Mouse (Mus musculus): ENCODE measurements around the gene Ap2m1.
"Not testable (repeated sequence)": the region's sequence is repeated elsewhere in the genome, so short reads cannot be mapped to it uniquely, and the experiment has no call there.

Ap2m1 gene

DNA sequence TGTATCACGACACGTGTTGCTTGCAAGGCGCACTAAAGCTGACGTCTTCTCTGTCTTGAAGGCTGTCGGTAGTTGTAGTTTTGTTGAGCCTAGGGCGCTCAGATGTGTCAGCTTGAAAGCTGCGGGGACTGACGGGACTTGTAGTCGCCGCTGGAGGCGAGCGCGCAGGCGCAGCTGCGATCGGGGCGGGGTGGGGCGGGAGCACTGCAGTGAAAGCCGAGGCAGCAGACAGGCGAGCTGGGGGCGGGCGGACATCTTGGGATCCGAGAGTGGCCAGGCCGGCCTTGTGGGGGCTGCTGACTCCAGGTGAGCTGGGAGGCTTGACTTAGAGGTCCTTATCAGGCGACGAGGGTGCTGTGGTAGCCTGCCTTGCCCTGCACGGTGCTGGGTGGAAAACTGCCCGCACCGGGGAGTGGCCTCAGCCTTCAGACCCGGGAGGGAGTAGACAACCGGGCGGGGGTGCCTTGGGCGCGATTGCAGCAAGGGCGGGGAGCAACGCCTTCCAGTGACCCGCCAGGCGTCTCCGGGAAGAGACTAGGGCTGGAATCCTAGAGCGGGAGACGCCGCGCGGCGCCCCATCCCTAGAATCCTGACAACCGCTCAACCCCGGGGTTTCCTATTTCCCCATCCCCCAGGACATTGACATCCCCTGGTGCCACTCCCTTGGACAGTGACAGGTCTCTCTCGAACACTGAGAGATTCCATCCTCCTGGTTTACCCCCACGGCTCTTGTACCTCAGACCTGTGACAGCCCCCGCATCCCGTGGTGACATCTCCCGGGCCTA lies at the start of gene Ap2m1:
Gene Ap2m1, plus strand, starts transcription at position 183 of the 785 bp plus-strand sequence.
- DNase-seq (ENCODE audit: low read depth) = peak; percentile 98

DNA sequence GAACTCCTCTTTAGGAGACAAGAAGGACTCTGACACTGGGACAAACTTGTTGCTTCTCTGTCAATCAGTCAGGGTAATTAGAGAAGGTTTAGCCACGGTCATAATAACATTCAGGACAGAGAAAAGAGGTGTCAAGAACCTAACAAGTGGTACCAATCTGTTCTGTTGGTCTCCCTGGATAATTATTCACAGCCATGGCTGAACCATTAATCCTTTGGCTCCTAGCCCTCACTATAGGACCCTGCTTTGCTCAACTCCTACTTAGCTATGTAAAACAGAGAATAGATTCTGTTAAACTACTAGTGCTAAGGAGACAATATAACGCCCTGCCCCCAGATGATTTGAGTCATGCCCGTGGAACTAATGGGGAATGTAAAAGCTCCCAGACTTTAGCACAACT lies 49.2 kb upstream of the Ap2m1 start:
- DNase-seq (ENCODE audit: low read depth) = no peak

DNA sequence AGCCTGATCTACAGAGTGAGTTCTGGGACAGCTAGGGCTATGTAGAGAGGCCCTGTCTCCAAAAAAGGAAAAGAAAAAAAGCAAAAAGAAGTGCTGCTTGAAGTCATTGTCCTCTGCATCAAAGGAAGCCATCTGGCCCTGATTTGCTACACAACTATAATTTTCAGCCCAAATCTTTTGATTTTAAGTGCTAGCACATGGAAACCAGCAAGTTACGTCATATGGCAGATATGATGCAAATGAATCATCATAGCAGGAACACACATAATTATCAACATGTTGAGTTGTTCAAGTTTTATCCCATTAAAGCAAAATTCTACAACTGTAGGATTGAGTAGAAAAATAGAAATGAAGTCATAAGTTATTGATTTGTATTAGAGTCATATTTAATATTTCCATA lies 47.1 kb upstream of the Ap2m1 start:
- DNase-seq (ENCODE audit: low read depth) = no peak

DNA sequence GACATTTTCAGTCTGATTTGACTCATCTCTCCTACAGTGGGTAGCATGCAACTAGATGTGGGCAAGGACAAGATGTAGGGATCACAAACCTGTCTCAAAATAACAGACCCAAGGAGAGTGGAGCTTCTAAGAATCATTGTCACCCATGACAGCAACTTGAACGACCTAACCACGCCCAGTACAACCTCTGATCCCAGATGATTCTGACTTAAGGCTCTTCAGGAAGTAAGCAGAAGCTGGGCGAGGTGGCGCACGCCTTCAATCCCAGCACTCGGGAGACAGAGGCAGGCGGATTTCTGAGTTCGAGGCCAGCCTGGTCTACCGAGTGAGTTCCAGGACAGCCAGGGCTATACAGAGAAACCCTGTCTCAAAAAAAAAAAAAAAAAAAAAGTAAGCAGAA lies 46.5 kb upstream of the Ap2m1 start:
- DNase-seq (ENCODE audit: low read depth) = not testable (repeated sequence)

DNA sequence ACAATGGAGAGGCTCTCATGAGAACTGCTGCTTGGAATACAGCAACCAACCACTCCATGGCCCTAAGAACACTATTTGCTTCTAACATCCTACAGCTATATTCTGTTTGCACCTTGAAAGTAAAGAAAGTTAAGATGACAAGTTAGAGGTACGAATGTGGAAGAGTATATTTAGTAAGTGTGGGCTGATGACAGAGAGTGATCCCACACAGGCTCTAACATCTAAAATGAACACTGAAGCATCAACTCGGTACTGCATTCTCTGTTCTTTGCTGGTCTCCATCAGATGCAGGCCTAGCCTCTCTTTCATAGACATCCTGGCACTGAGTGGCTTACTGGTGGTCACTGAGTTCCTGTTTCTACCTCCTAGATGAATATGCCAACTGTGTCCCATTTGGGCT lies 46.0 kb upstream of the Ap2m1 start:
- no peak for DNase-seq (ENCODE audit: low read depth)

DNA sequence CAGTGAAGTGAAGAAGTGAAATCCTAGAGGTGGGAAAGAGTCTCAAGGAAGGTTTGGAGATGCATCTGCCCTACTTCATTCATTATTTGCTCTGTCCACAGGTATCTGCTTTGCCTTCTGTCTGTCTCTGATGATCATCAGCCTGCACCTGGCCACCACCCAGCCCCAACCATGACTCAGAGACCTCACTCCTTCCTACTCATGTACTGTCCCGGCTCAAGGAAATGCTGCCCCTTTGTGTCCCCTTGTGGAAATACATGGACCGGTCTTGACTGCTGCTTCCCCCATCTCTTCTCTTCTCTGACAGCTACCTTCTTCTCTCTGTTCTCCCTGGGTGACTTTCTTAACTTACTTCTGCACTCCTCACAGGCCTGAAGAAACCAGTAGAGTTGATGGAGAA lies 44.7 kb upstream of the Ap2m1 start:
- DNase-seq (ENCODE audit: low read depth) = no peak

DNA sequence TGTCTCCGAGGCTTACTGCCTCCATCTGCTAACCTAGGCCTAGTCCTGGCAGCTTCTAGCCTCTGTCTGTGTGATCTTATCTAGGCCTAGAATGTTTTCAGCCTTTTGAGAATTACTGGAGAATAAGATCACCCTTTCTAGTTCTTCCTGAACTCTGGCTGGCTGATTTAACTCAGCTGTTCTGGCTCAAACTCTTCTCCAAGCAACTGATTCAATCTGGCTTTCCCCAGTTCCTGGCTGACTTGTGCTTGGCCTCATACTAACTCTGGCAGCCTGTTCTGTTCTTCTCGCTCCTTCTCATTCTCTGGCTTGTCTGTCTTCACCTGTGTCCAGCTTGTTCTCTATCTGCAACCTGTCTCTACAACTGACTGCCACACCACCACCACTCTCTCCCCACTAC lies 44.0 kb upstream of the Ap2m1 start:
- no peak for DNase-seq (ENCODE audit: low read depth)

DNA sequence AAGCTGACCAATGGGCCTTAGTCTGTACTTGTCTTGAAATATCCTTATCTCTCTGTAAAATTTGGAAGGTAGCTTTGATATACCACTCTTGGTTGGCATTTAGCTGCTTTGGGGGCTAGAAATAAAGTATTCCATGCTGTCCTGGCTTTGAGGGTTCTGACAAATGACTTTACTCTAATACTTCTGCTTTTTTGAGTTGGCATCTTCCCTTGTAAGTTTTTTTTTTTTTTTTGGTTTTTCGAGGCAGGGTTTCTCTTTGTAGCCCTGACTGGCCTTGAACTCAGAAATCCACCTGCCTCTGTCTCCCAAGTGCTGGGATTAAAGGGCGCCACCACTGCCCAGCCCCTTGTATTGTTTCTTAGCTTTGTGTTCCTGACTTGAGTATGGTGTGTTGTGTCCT lies 41.8 kb upstream of the Ap2m1 start:
- DNase-seq (ENCODE audit: low read depth) = no peak

DNA sequence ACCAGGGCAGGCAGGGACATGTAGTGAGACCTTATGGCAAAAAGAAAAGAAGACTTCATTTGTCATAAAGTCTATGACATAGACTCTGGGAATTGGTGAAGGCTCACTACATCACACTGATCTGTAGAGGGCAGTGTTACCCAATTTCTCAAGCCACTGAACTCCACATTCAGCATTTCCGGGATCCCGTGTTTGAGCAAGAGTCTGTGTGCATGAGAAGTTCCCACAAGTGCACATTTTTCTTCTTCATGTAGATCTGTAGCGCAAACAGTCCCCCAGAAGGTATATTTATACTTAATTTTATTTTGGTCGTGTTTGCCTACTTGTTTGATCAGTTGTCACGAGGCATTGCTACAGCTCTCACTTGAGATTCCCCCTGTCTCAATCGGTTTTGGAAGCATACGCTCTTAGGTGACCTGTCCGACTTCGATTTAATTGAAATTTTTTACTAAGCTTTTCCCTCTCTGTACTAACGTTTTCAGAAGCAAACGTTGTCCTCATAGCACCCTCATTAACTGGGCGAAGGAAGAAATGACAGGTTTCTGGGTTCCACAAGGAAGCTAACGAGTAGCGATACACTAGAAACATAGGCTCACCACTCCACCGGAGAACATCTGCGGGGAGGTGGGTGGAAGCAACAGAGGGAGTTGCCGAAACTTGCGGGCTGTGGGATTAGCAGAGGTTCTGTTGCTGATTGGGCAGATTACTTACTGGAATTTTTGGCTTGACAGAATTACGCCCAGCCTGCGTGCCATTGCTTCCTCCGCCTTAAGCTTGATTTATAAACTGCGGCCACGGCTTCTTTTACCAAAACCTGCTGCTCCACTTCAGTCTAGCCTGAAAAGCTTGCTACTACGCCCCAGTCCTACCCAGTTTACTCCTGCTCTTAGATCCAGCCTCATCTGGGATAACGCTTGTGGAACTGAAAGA lies 38.3 kb upstream of the Ap2m1 start:
- peak; percentile 91 for DNase-seq (ENCODE audit: low read depth)

DNA sequence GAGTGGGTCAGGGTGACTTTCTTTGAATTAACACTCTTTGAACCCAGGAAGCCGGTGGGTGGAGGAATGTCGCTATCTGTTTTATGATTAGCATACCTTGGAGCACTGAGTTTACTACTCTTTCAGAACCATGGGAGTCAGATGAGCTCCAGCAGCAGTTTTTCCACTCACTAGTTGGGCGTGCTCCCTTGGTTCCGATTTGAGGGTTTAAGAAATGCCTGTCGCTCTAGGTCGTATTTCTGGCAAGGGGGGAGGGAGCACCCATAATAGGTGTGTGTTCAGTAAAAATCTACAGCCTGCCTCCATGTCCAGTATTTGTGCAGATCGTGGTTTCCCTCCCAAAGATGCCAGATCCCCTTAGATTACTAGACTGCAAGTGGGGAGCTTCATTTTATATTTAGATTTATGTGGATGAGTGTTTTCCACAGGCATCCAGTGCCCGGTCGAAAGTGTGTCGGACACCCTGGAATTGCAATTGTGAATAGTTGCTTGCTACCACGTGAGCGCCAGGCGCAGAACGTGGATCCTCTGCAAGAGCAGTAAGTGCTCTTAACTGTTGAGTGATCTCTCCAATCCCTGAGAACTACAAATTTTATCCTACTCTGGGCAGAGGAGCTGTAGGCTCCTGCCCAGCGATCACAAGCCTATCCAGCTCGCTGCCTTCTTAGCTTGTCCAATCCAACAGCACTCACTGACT lies 37.1 kb upstream of the Ap2m1 start:
- DNase-seq (ENCODE audit: low read depth) = no peak

DNA sequence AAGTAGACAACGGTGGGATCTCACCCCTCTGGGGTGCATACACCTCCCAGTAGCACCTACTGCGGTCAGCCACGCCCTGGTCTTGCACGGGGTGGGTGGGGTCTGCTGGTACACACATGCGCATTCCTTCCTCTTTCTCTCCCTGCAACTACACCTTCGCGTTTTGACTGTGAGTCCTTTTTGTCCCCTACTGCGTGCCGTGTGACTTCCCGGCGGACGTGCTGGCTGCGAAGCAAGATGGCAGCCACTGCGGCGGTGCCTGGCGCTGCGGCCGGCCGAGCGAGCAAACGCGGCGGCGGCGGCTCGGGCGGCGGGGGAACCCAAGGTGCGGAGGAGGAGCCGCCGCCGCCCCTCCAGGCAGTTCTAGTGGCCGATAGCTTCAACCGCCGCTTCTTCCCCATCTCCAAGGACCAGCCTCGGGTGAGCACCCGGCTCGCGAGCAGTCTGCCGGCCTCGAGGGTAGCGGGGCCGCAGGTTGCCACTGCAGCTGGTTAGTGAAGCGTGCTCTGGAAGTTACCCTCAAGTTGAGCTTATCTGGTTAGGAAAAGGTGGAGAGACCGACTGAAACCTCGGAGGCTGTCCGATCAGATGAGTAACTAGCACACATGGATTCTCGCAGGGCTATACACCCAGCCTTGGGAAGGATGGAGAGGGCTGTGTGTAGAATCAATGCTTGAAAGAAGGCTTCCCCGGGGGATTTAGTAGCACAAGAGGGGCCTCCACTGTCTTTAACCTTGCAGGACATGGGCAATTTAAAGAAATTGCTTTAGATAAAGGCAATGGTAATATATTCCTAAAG lies 36.4 kb upstream of the Ap2m1 start, which contains the start of gene Eif2b5:
Gene Eif2b5, plus strand, starts transcription at position 141 of the 799 bp plus-strand sequence.
- DNase-seq (ENCODE audit: low read depth) = peak; percentile 93

DNA sequence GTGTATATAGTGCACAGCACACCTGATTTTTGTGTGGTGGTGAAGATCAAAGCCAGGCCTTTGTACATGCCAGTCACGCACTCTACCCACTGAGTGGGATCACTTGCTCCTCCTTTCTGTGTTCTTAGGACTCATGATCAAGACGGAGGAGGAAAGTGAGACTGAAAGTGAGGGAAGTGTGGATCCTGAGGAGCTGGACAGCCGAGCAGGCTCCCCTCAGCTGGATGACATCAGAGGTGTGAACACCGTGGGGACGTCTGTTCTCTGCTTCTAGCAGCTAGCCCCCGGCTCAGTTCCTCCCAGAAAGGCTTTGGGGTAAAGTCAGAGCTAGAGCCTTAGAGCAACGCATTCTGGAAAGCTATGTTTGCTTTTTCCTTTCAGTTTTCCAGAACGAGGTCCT lies 29.3 kb upstream of the Ap2m1 start:
- DNase-seq (ENCODE audit: low read depth) = no peak

DNA sequence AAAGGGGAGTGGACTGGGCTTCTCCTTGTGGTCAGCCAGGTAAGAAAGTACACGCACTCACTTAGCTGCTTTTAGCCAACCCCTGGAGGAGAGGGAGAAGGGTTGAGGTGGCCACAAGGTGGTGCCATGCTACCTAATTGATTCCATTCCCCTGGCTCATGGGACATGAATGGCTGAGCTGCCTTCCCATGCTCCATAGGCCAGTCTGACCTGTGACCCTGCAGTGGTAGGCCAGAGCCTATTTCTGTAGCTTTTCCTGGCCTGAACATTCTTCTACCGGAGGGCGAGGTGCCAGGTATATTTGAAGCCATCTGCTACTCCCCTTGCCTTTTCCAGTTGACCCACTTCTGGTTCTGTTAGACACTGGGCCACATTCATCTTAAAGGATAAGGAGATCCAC lies 25.9 kb upstream of the Ap2m1 start:
- peak; percentile 39 for DNase-seq (ENCODE audit: low read depth)

DNA sequence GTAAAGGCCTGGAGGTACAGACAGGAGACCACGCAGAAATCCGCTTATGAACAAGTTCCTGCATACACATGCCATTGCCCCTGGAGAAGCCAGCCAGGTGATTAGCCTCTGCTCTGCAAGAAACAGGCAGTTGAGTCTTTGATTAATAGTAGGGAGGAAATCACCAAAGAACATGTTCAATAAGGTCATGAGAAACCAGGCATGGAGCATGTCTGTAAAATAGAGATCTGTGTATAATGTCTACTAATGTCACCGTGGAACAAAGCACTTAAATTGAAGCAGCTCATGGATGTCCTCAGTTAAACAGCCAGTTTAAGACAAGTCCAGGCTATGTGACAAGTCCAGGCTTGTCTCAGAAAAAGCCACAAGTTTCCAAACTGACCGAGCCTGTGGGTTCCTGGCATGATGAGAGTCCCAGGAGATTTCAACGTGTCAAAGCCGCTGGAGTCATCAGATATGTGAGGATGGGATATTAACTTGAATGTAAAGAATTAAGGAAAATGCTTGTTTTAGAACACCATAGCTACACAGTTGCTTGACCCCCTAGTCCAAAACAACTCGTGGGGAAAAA lies 23.9 kb upstream of the Ap2m1 start:
- DNase-seq (ENCODE audit: low read depth) = no peak

DNA sequence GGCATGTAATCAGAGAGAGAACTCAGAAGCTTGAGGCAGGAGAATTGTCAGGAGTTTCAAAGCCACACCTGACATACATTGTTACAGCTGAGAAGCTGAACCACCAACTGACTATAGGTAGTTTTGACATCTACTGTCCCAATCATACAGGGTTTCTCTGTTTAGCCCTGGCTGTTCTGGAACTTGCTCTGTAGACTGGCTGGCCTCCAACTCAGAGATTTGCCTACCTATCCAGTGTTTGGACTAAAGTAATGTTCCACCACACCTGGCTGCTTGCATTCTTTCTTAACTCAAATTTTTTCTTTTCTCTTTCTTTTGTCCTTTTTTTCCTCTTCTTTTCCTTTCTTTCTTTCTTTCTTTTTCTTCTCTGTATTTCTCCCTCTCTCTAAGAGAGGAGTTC lies 19.2 kb upstream of the Ap2m1 start:
- DNase-seq (ENCODE audit: low read depth) = no peak

DNA sequence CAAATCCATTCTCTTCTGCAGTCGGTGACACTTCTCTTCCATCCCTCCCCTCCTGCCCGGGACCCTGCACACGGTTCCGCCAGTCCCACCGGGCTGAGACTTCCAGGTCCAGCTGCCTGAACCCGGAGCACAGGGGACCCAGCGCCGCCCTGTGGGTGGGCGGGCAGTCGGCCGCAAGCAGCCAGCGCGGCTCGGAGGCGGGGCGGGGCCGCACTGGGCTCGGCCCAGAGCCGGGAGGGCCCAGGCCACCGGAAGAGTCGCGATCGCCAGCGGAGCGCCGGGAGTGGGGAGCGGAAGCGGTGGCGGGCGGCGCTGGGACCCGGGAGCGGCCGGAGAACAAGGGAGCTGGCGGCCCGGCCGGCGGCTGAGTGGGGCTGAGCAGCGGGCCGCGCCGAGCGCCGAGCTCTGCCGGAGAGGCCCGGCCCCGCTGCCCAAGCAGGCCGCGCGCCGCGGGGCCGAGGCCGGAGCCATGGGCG lies 18.5 kb upstream of the Ap2m1 start, which contains the start of gene Dvl3:
Gene Dvl3, plus strand, starts transcription at position 257 of the 476 bp plus-strand sequence.
- DNase-seq (ENCODE audit: low read depth) = peak; percentile 83

DNA sequence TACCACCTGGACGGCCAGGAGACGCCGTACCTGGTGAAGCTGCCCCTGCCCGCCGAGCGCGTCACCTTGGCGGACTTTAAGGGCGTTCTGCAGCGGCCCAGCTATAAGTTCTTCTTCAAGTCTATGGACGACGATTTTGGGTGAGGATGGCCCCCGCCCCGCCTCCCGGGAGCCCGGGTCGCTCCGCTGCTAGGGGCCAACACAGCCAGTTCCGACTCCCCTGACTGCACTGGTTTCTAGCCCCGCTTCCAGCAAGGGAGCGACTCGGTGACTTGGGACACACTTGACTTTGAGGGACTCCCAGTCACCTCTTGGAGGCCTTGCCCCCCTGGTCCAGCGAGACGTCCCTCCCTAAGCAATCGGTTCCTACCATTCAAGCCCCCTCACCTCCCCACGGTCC lies 18.1 kb upstream of the Ap2m1 start:
- peak; percentile 57 for DNase-seq (ENCODE audit: low read depth)

DNA sequence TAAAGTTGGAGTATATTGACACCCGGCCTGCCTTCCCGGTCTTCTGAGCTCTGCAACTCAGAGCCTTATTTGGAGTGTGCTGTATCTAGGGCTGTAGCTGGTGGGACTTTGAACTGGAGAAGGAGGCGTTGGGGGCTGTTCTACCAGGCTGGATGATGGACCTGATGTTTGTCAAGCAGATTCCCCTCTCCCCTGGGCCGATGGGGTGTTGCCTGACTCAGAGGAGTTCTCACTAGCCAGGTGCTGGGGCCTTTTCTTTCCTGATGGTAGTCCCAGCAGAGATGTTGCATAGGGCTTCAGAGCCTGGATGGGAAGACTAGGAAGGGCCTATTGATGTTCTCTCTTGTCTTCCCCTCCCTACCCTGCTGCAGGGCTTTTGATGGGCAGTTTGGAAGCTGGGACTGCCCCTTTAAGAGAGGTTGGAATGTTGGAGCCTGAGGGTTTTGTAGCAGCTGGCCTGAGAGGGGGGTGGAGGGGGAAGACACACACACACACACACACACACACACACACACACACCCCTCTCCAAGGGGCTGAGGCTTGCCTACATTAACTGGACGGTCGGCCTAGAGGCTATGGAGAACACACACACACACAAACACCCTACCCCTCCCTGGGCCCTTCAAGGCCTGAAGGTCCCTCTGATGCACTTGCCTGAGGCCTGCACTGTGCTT lies 17.4 kb upstream of the Ap2m1 start:
- peak; percentile 38 for DNase-seq (ENCODE audit: low read depth)

DNA sequence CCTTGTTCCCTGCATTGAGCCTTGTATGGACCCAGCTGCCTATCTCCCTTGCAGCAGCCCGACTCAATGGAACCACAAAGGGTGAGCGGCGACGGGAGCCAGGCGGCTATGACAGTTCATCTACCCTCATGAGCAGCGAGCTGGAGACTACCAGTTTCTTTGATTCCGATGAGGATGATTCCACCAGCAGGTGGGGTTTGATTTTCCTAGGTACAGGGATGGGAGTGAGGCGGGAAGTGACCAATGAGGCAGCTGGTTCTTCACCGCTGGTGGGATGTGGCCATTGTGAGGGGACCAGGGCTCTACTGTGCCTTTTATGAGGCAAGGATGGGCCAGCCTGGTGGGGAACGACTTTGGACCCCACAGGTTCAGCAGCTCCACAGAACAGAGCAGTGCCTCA lies 11.4 kb upstream of the Ap2m1 start:
- no peak for DNase-seq (ENCODE audit: low read depth)

DNA sequence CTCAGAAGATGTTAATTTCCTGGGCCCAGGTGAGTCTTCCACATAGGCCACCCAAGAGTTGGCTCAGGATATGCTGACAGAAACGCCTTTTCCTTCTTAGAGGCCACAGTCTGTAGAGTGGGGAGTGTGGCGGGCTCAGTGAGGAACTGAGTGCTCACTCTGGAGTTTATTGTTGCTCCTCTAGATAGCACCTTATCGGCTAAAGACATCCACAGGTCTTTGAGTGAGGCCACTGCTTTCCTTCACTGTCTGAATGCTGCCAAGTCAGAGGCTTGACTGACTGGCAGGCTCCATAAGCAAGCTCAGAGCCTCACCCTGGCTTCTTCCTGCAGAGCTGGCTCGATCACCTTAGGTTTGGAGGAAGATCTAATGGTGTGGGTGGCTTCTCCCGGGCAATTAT lies 6.5 kb upstream of the Ap2m1 start:
- DNase-seq (ENCODE audit: low read depth) = no peak

Data from induced T-regulatory cell, adult 2 months (primary cell).